Mouse (Mus musculus) cortical plate, adult 2 months (tissue): ENCODE measurements around the gene Kptn.

Experiments
- CTCF ChIP-seq: fragments of 200-500 bp; IDR thresholded peaks from 2 replicates; pipeline ENCODE4 v1.5.1; 2011; ENCODE audit warnings: mild to moderate bottlenecking, control low read depth, low read length; ENCODE audit not compliant: insufficient read depth; ENCODE audit errors: extremely low read depth
- POLR2A ChIP-seq: fragments of 200-500 bp; IDR thresholded peaks from 2 replicates; pipeline ENCODE4 v1.6.1; 2011; ENCODE audit warnings: mild to moderate bottlenecking, low read length, control low read depth; ENCODE audit not compliant: insufficient read depth; ENCODE audit errors: extremely low read depth

DNA sequence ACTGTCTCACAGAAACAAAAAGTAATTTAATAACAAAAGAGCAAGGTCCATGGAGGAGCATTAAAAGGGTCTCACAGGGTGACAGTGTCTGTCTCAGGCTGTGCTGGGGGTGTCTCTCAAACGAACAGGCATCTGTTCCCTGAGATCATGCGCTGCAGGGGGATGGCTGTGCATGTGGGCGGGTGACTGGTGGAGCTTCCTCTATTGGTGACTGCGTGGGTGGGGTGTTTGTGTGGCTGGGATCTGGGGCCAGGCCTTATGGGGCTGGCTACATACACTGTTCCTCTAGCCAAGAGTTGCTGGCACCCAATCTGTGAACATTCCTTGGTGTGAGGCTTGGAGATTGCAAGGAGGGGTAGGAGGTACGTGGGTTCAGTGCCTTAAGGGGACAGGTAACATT lies 29.5 kb downstream of the Kptn start:
- TF ChIP-seq CTCF (no peak), POLR2A (no peak)
